Mouse (Mus musculus) kidney, adult 8-10 months (tissue): ENCODE measurements at regions not wholly inside any gene's neighbourhood (a gene's known extent, or its start where the extent isn't known, plus 50 kb on each side); places are given as distances from the start of the nearest gene placed in this dataset.

Experiments
- DNase-seq, 2 experiments: peaks; one replicate each; pipeline ENCODE4 v3.0.0; 2022

DNA sequence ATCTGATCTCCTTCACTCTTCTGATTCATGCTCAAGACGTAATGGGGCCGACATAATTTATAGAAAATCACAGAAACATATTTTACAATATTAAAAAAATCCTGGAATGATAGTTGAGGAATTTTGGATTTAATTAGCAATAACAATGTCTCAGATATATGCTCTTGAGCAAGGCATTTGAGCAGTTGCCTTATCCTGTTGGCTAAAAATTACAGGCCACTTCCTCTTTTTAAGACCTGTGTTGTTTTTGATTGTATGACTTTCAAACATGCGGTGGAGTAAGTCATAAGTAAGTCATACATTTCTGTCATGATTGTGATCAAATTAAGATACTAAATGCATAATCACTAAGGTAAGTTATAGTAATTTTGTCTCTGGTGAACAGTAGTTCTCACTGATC, 387.5 kb downstream of the Nxph1 start:
- no peak for DNase-seq

- peak; percentile 6 to 11 for DNase-seq
Measured at GRCm38 (mm10) chr6:9384261-9384660, 436.0 kb downstream of the Nxph1 start.

DNA sequence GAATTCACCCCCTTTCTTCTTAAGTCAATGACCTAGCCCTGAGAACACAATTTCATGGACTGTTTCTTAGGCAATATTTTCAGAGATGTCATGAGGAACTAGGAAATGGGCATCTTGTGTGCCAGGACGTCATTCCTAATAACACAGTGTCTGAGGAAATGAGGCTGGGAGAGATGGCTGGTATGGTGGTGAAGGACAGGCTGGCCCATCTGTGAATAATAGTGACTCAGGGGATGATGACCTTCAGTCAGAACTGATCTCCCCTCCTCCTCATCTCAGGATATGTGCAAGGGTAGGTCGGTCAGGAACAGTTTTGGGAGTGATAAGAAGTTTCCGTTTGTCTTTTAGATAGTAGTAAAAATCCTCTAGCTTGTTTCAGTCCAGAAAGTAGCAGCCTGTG, 449.8 kb downstream of the Nxph1 start:
- DNase-seq, result no peak

GRCm38 (mm10) chr6:9406016-9406415, 457.8 kb downstream of the Nxph1 start:
- DNase-seq, result no peak
